Mouse (Mus musculus) heart, embryonic 13.5 days (tissue): ENCODE results near the gene Tmcc1. TPM values are rescaled to one million over a fixed set of nuclear protein-coding genes. Genes with fewer than 3 reads are reported as not detected.
"Not testable (repeated sequence)": the region's sequence is repeated elsewhere in the genome, so short reads cannot be mapped to it uniquely, and the experiment has no call there.

Experiments
- ATAC-seq: fragments of 200-750 bp; cut with Nextera tagmentation; 2 replicates; pipeline ENCODE4 v1.8.0; 2017; ENCODE audit warnings: moderate TSS enrichment; ENCODE audit not compliant: insufficient number of reproducible peaks, low FRiP score, low TSS enrichment; ENCODE audit errors: extremely low read depth
- H3K27ac ChIP-seq: fragments of 300-500 bp; sonication (generic); replicated peaks from 2 replicates; pipeline ENCODE4 v1.5.1; 2015; ENCODE audit warnings: moderate library complexity, mild to moderate bottlenecking, inconsistent platforms
- H3K27me3 ChIP-seq: fragments of 300-500 bp; sonication (generic); replicated peaks from 2 replicates; pipeline ENCODE4 v1.6.1; 2015; ENCODE audit warnings: mild to moderate bottlenecking, inconsistent platforms
- H3K36me3 ChIP-seq: fragments of 300-500 bp; sonication (generic); 2 replicates; pipeline ENCODE4 v1.6.1; 2015; ENCODE audit warnings: mild to moderate bottlenecking, inconsistent platforms
- H3K4me1 ChIP-seq: fragments of 300-500 bp; sonication (generic); 2 replicates; pipeline ENCODE4 v1.6.1; 2015; ENCODE audit warnings: inconsistent platforms
- H3K4me2 ChIP-seq: fragments of 300-500 bp; sonication (generic); 2 replicates; pipeline ENCODE4 v1.6.1; 2015; ENCODE audit warnings: inconsistent platforms, mild to moderate bottlenecking, moderate library complexity
- H3K4me3 ChIP-seq: fragments of 300-500 bp; sonication (generic); 2 replicates; pipeline ENCODE4 v1.5.1; 2015; ENCODE audit warnings: moderate library complexity, mild to moderate bottlenecking, inconsistent platforms
- H3K9ac ChIP-seq: fragments of 300-500 bp; sonication (generic); 2 replicates; pipeline ENCODE4 v1.6.1; 2015; ENCODE audit warnings: inconsistent platforms, mild to moderate bottlenecking, moderate library complexity
- H3K9me3 ChIP-seq: fragments of 300-500 bp; sonication (generic); 2 replicates; pipeline ENCODE4 v1.6.1; 2016; ENCODE audit warnings: inconsistent platforms
- WGBS: fragments of 180-500 bp; shearing (Covaris S2); methylation state at CpG from one replicate; pipeline ENCODE4 v1.1.7; 2015; ENCODE audit warnings: mixed read lengths; 5-methylcytosine and 5-hydroxymethylcytosine counted together
- polyA plus RNA-seq: library from polyadenylated mRNA; unstranded; fragments of >200 nt; fragmentation: Nextera tagmentation; extraction: Ambion mirVana; gene quantifications from 2 replicates; pipeline ENCODE4 v1.2.1, GENCODE M21; 2015

Gene Tmcc1
- polyA plus RNA-seq = 10.5 and 12.2 TPM in 2 replicates

- under 1% methylated on average over 66 of the region's 68 CpGs for WGBS
- Histone ChIP-seq H3K4me3 (peak within 1 kb of the TSS; percentile 92), H3K9ac (peak within 1 kb of the TSS; percentile 94), H3K4me2 (peak within 1 kb of the TSS; percentile 85), H3K27ac (peak within 1 kb of the TSS; percentile 90), H3K4me1 (peaks cover 39% of the 10 kb centered on the region), H3K9me3 (no peaks in the 10 kb centered on the region), H3K27me3 (0 out of 2 replicates have a peak, but pooled peaks cover 3% of the 10 kb centered on the region), H3K36me3 (no peaks in the 10 kb centered on the region)
- ATAC-seq = peak; percentile 95
Observed at GRCm38 (mm10) chr6:116193394-116194393, at the start of gene Tmcc1. Gene Tmcc1, minus strand, starts transcription at chr6:116193486.

- Histone ChIP-seq H3K4me3 (no peak overlapping the region), H3K27ac (no peak overlapping the region), H3K4me2 (no peak overlapping the region), H3K9me3 (no peaks in the 10 kb centered on the region), H3K36me3 (peaks cover 85% of the 10 kb centered on the region), H3K9ac (no peak overlapping the region), H3K4me1 (no peaks in the 10 kb centered on the region), H3K27me3 (no peaks in the 10 kb centered on the region)
- whole genome bisulfite sequencing = 73% methylated on average over 2 of the region's 2 CpGs
- ATAC-seq = no peak
Observed at GRCm38 (mm10) chr6:116240371-116240770, 47.1 kb upstream of the Tmcc1 start.

GRCm38 (mm10) chr6:116238083-116238482 lies 44.8 kb upstream of the Tmcc1 start:
- Histone ChIP-seq H3K4me1 (no peaks in the 10 kb centered on the region), H3K27me3 (no peaks in the 10 kb centered on the region), H3K4me2 (no peak overlapping the region), H3K27ac (no peak overlapping the region), H3K9me3 (no peaks in the 10 kb centered on the region), H3K9ac (no peak overlapping the region), H3K36me3 (peaks cover 88% of the 10 kb centered on the region), H3K4me3 (no peak overlapping the region)
- 87% methylated on average over 5 of the region's 5 CpGs for WGBS
- no peak for ATAC-seq

- no peak for ATAC-seq
- 84% methylated on average over 5 of the region's 5 CpGs for WGBS
- H3K4me1 ChIP-seq = no peaks in the 10 kb centered on the region
- peaks cover 90% of the 10 kb centered on the region for H3K36me3 ChIP-seq
- H3K9me3 ChIP-seq = no peaks in the 10 kb centered on the region
- no peak overlapping the region for H3K9ac ChIP-seq
- no peak overlapping the region for H3K4me3 ChIP-seq
- no peak overlapping the region for H3K27ac ChIP-seq
- H3K4me2 ChIP-seq = no peak overlapping the region
- no peaks in the 10 kb centered on the region for H3K27me3 ChIP-seq
Observed at GRCm38 (mm10) chr6:116235336-116235735, 42.0 kb upstream of the Tmcc1 start.

- not testable (repeated sequence) for ATAC-seq, H3K4me3 ChIP-seq, H3K27me3 ChIP-seq, H3K4me1 ChIP-seq, H3K9ac ChIP-seq, H3K27ac ChIP-seq, H3K4me2 ChIP-seq, H3K9me3 ChIP-seq
- WGBS = 89% methylated on average over 2 of the region's 2 CpGs
- H3K36me3 ChIP-seq = peaks cover 88% of the 10 kb centered on the region
Observed at GRCm38 (mm10) chr6:116234821-116235220, 41.5 kb upstream of the Tmcc1 start.

GRCm38 (mm10) chr6:116228785-116229525 lies 35.7 kb upstream of the Tmcc1 start:
- 60% methylated on average over 12 of the region's 12 CpGs for WGBS
- H3K4me1 ChIP-seq = no peaks in the 10 kb centered on the region

GRCm38 (mm10) chr6:116227767-116228166 lies 34.5 kb upstream of the Tmcc1 start:
- H3K4me3 ChIP-seq = no peak overlapping the region
- no peak overlapping the region for H3K9ac ChIP-seq
- H3K27ac ChIP-seq = no peak overlapping the region
- H3K27me3 ChIP-seq = no peaks in the 10 kb centered on the region
- peaks cover 92% of the 10 kb centered on the region for H3K36me3 ChIP-seq
- ATAC-seq = no peak
- no peak overlapping the region for H3K4me2 ChIP-seq
- WGBS = 76% methylated on average over 11 of the region's 11 CpGs
- H3K9me3 ChIP-seq = no peaks in the 10 kb centered on the region
- no peaks in the 10 kb centered on the region for H3K4me1 ChIP-seq

More at GRCm38 (mm10) chr6:116228785-116229525, 35.7 kb upstream of the Tmcc1 start:
- Histone ChIP-seq H3K27me3 (no peaks in the 10 kb centered on the region), H3K4me3 (no peak overlapping the region), H3K9ac (no peak overlapping the region), H3K36me3 (peaks cover 92% of the 10 kb centered on the region), H3K4me2 (no peak overlapping the region), H3K9me3 (no peaks in the 10 kb centered on the region), H3K27ac (no peak overlapping the region)
- no peak for ATAC-seq

GRCm38 (mm10) chr6:116207729-116208534 lies 14.6 kb upstream of the Tmcc1 start, which contains the start of gene Washc2:
Gene Washc2, plus strand, starts transcription at chr6:116208038.
- ATAC-seq = peak; percentile 98
- H3K9ac ChIP-seq = peak within 1 kb of the TSS; percentile 90
- peak within 1 kb of the TSS; percentile 78 for H3K4me2 ChIP-seq
- WGBS = under 1% methylated on average over 51 of the region's 51 CpGs
- no peaks in the 10 kb centered on the region for H3K27me3 ChIP-seq
- H3K4me3 ChIP-seq = peak within 1 kb of the TSS; percentile 84
- H3K36me3 ChIP-seq = peaks cover 28% of the 10 kb centered on the region
- H3K9me3 ChIP-seq = no peaks in the 10 kb centered on the region
- H3K27ac ChIP-seq = peak within 1 kb of the TSS; percentile 90
- H3K4me1 ChIP-seq = peaks cover 23% of the 10 kb centered on the region

GRCm38 (mm10) chr6:116199682-116200081 lies 6.4 kb upstream of the Tmcc1 start:
- H3K4me3 ChIP-seq = no peak overlapping the region
- WGBS = 60% methylated on average over 2 of the region's 2 CpGs
- peaks cover 18% of the 10 kb centered on the region; the same call in 1 of the 2 replicates for H3K27me3 ChIP-seq
- no peaks in the 10 kb centered on the region for H3K36me3 ChIP-seq
- no peaks in the 10 kb centered on the region for H3K9me3 ChIP-seq
- no peak for ATAC-seq
- H3K9ac ChIP-seq = no peak overlapping the region
- no peak overlapping the region for H3K4me2 ChIP-seq
- H3K4me1 ChIP-seq = no peaks in the 10 kb centered on the region
- no peak overlapping the region for H3K27ac ChIP-seq

- WGBS = 32% methylated on average over 3 of the region's 3 CpGs
- no peak for ATAC-seq
- Histone ChIP-seq H3K9ac (no peak overlapping the region), H3K27me3 (peaks cover 18% of the 10 kb centered on the region; the same call in 1 of the 2 replicates), H3K27ac (no peak overlapping the region), H3K4me3 (no peak overlapping the region), H3K9me3 (no peaks in the 10 kb centered on the region), H3K36me3 (no peaks in the 10 kb centered on the region), H3K4me1 (peaks cover 7% of the 10 kb centered on the region; the same call in 1 of the 2 replicates), H3K4me2 (no peak overlapping the region)
Observed at GRCm38 (mm10) chr6:116198173-116198572, 4.9 kb upstream of the Tmcc1 start.
